Mouse (Mus musculus) kidney, embryonic 15.5 days (tissue): Measurements from ENCODE around the gene Aff4. TPM values are rescaled to one million over a fixed set of nuclear protein-coding genes. Genes with fewer than 3 reads are reported as not detected.
A peak's percentile ranks its signal among the peaks of the same experiment; 100 is the strongest.
"Not testable (repeated sequence)": the region's sequence is repeated elsewhere in the genome, so short reads cannot be mapped to it uniquely, and the experiment has no call there.

Experiments
- ATAC-seq: fragments of 200-750 bp; cut with Nextera tagmentation; replicated peaks from 2 replicates; pipeline ENCODE4 v1.8.0; 2017; ENCODE audit warnings: moderate TSS enrichment; ENCODE audit not compliant: low FRiP score
- H3K27ac ChIP-seq: fragments of 300-500 bp; sonication (generic); 2 replicates; pipeline ENCODE4 v1.5.1; 2015; ENCODE audit warnings: mild to moderate bottlenecking, inconsistent platforms
- H3K27me3 ChIP-seq: fragments of 300-500 bp; sonication (generic); 2 replicates; pipeline ENCODE4 v1.6.1; 2015; ENCODE audit warnings: inconsistent platforms
- H3K36me3 ChIP-seq: fragments of 300-500 bp; sonication (generic); 2 replicates; pipeline ENCODE4 v1.6.1; 2015; ENCODE audit warnings: inconsistent platforms
- H3K4me1 ChIP-seq: fragments of 300-500 bp; sonication (generic); 2 replicates; pipeline ENCODE4 v1.6.1; 2015; ENCODE audit warnings: inconsistent platforms
- H3K4me2 ChIP-seq: fragments of 300-500 bp; sonication (generic); 2 replicates; pipeline ENCODE4 v1.6.1; 2015; ENCODE audit warnings: moderate library complexity, mild to moderate bottlenecking, inconsistent platforms
- H3K4me3 ChIP-seq: fragments of 300-500 bp; sonication (generic); replicated peaks from 2 replicates; pipeline ENCODE4 v1.5.1; 2015; ENCODE audit warnings: mild to moderate bottlenecking, inconsistent platforms
- H3K9ac ChIP-seq: fragments of 300-500 bp; sonication (generic); 2 replicates; pipeline ENCODE4 v1.6.1; 2015; ENCODE audit warnings: mild to moderate bottlenecking, inconsistent platforms
- H3K9me3 ChIP-seq: fragments of 300-500 bp; sonication (generic); replicated peaks from 2 replicates; pipeline ENCODE4 v1.6.1; 2016; ENCODE audit warnings: inconsistent platforms
- WGBS: fragments of 180-500 bp; shearing (Covaris S2); methylation state at CpG from one replicate; pipeline ENCODE4 v1.1.7; 2015; ENCODE audit warnings: mixed read lengths; 5-methylcytosine and 5-hydroxymethylcytosine counted together
- polyA plus RNA-seq: library from polyadenylated mRNA; unstranded; fragments of >200 nt; fragmentation: Nextera tagmentation; extraction: Ambion mirVana; gene quantifications from 2 replicates; pipeline ENCODE4 v1.2.1, GENCODE M21; 2015

Aff4 gene
- polyA plus RNA-seq, 1 experiment from 2014 or later: 32.1 TPM

- no peak for ATAC-seq
- H3K36me3 ChIP-seq: no peaks in the 10 kb centered on the region
- no peak overlapping the region for H3K4me3 ChIP-seq
- H3K4me1 ChIP-seq: peaks cover 5% of the 10 kb centered on the region; the same call in 1 of the 2 replicates
- H3K9ac ChIP-seq: no peak overlapping the region
- WGBS: 69% methylated on average over 7 of the region's 7 CpGs
- no peaks in the 10 kb centered on the region for H3K27me3 ChIP-seq
- no peak overlapping the region for H3K4me2 ChIP-seq
- H3K9me3 ChIP-seq: no peaks in the 10 kb centered on the region
- no peak overlapping the region for H3K27ac ChIP-seq
These were observed 32.6 kb upstream of the Aff4 start for GRCm38 (mm10) chr11:53318041-53318440.

GRCm38 (mm10) chr11:53318568-53318967 is 32.1 kb upstream of the Aff4 start:
- H3K27me3 ChIP-seq, H3K9ac ChIP-seq, H3K27ac ChIP-seq, H3K4me1 ChIP-seq, H3K36me3 ChIP-seq, H3K4me3 ChIP-seq, ATAC-seq, H3K4me2 ChIP-seq, H3K9me3 ChIP-seq: not testable (repeated sequence)
- WGBS: 84% methylated on average over 3 of the region's 3 CpGs

GRCm38 (mm10) chr11:53319867-53320266 is 30.8 kb upstream of the Aff4 start:
- 93% methylated on average over 13 of the region's 13 CpGs for WGBS
- H3K4me3 ChIP-seq, H3K36me3 ChIP-seq, H3K27me3 ChIP-seq, H3K27ac ChIP-seq, H3K9me3 ChIP-seq, H3K4me1 ChIP-seq, ATAC-seq, H3K4me2 ChIP-seq, H3K9ac ChIP-seq: not testable (repeated sequence)

- WGBS: 1% methylated on average over 21 of the region's 21 CpGs
- Histone ChIP-seq H3K27ac (peak within 1 kb of the TSS; percentile 68; the same call in 1 of the 2 replicates), H3K27me3 (no peaks in the 10 kb centered on the region), H3K36me3 (peaks cover 27% of the 10 kb centered on the region), H3K4me1 (peaks cover 9% of the 10 kb centered on the region), H3K9me3 (no peaks in the 10 kb centered on the region), H3K4me3 (peak within 1 kb of the TSS; percentile 79), H3K9ac (peak within 1 kb of the TSS; percentile 85), H3K4me2 (peak within 1 kb of the TSS; percentile 67)
- ATAC-seq: peak; percentile 96
These were observed 26.1 kb upstream of the Aff4 start, which contains the start of gene Zcchc10 for GRCm38 (mm10) chr11:53324512-53324968. Gene Zcchc10, plus strand, starts transcription at chr11:53324679.

- 81% methylated on average over 7 of the region's 7 CpGs for WGBS
- Histone ChIP-seq H3K4me1 (peaks cover 5% of the 10 kb centered on the region), H3K36me3 (peaks cover 68% of the 10 kb centered on the region)
These were observed 20.3 kb upstream of the Aff4 start for GRCm38 (mm10) chr11:53330325-53330724.

GRCm38 (mm10) chr11:53331121-53331520 is 19.5 kb upstream of the Aff4 start:
- no peak for ATAC-seq

More at GRCm38 (mm10) chr11:53330325-53330724, 20.3 kb upstream of the Aff4 start:
- H3K4me3 ChIP-seq: no peak overlapping the region
- H3K4me2 ChIP-seq: no peak overlapping the region
- no peaks in the 10 kb centered on the region for H3K9me3 ChIP-seq
- no peaks in the 10 kb centered on the region for H3K27me3 ChIP-seq
- H3K9ac ChIP-seq: no peak overlapping the region
- ATAC-seq: no peak
- no peak overlapping the region for H3K27ac ChIP-seq

GRCm38 (mm10) chr11:53332076-53332680 is 18.5 kb upstream of the Aff4 start:
- no peaks in the 10 kb centered on the region for H3K4me1 ChIP-seq
- no peak overlapping the region for H3K27ac ChIP-seq
- no peak overlapping the region for H3K4me3 ChIP-seq
- H3K9me3 ChIP-seq: no peaks in the 10 kb centered on the region
- H3K27me3 ChIP-seq: no peaks in the 10 kb centered on the region
- no peak overlapping the region for H3K9ac ChIP-seq
- 90% methylated on average over 14 of the region's 14 CpGs for WGBS
- no peak for ATAC-seq
- H3K4me2 ChIP-seq: no peak overlapping the region
- H3K36me3 ChIP-seq: peaks cover 65% of the 10 kb centered on the region

More at GRCm38 (mm10) chr11:53331121-53331520, 19.5 kb upstream of the Aff4 start:
- H3K27me3 ChIP-seq: no peaks in the 10 kb centered on the region
- H3K9ac ChIP-seq: no peak overlapping the region
- no peaks in the 10 kb centered on the region for H3K9me3 ChIP-seq
- WGBS: 90% methylated on average over 6 of the region's 6 CpGs
- H3K36me3 ChIP-seq: peaks cover 68% of the 10 kb centered on the region
- no peaks in the 10 kb centered on the region for H3K4me1 ChIP-seq
- H3K27ac ChIP-seq: no peak overlapping the region
- no peak overlapping the region for H3K4me2 ChIP-seq
- no peak overlapping the region for H3K4me3 ChIP-seq

GRCm38 (mm10) chr11:53335505-53336181 is 15.0 kb upstream of the Aff4 start:
- Histone ChIP-seq H3K36me3 (peaks cover 30% of the 10 kb centered on the region), H3K9me3 (no peaks in the 10 kb centered on the region), H3K4me1 (no peaks in the 10 kb centered on the region), H3K4me3 (no peak overlapping the region), H3K27ac (no peak overlapping the region), H3K27me3 (no peaks in the 10 kb centered on the region), H3K4me2 (no peak overlapping the region), H3K9ac (no peak overlapping the region)
- WGBS: 41% methylated on average over 3 of the region's 3 CpGs
- ATAC-seq: no peak

- H3K9me3 ChIP-seq: no peaks in the 10 kb centered on the region
- ATAC-seq: no peak
- no peak overlapping the region for H3K9ac ChIP-seq
- peaks cover 25% of the 10 kb centered on the region for H3K36me3 ChIP-seq
- H3K4me1 ChIP-seq: no peaks in the 10 kb centered on the region
- no peak overlapping the region for H3K4me3 ChIP-seq
- no peak overlapping the region for H3K4me2 ChIP-seq
- no peaks in the 10 kb centered on the region for H3K27me3 ChIP-seq
- no peak overlapping the region for H3K27ac ChIP-seq
These were observed 14.5 kb upstream of the Aff4 start for GRCm38 (mm10) chr11:53336182-53336571.

GRCm38 (mm10) chr11:53336924-53337323 is 13.7 kb upstream of the Aff4 start:
- no peak for ATAC-seq
- no peak overlapping the region for H3K4me2 ChIP-seq
- H3K9me3 ChIP-seq: no peaks in the 10 kb centered on the region
- no peak overlapping the region for H3K27ac ChIP-seq
- no peak overlapping the region for H3K4me3 ChIP-seq
- H3K36me3 ChIP-seq: peaks cover 17% of the 10 kb centered on the region
- no peaks in the 10 kb centered on the region for H3K27me3 ChIP-seq
- no peak overlapping the region for H3K9ac ChIP-seq
- no peaks in the 10 kb centered on the region for H3K4me1 ChIP-seq
- WGBS: 70% methylated on average over 1 of the region's 1 CpGs

- ATAC-seq: no peak
- Histone ChIP-seq H3K27me3 (no peaks in the 10 kb centered on the region), H3K4me1 (0 out of 2 replicates have a peak, but pooled peaks cover 1% of the 10 kb centered on the region), H3K9ac (no peak overlapping the region), H3K4me2 (no peak overlapping the region), H3K4me3 (no peak overlapping the region), H3K9me3 (no peaks in the 10 kb centered on the region), H3K27ac (no peak overlapping the region), H3K36me3 (peaks cover 10% of the 10 kb centered on the region)
- WGBS: 73% methylated on average over 8 of the region's 8 CpGs
These were observed 12.9 kb upstream of the Aff4 start for GRCm38 (mm10) chr11:53337684-53338083.

- 75% methylated on average over 10 of the region's 10 CpGs for WGBS
- not testable (repeated sequence) for H3K4me3 ChIP-seq, H3K27me3 ChIP-seq, H3K27ac ChIP-seq, H3K4me2 ChIP-seq, H3K9ac ChIP-seq, H3K36me3 ChIP-seq, H3K4me1 ChIP-seq, H3K9me3 ChIP-seq, ATAC-seq
These were observed 9.6 kb upstream of the Aff4 start for GRCm38 (mm10) chr11:53341019-53341418.
